Mouse (Mus musculus): ENCODE data around the gene Ppp1r32. TPM values are rescaled to one million over a fixed set of nuclear protein-coding genes. Genes with fewer than 3 reads are reported as not detected.

Gene Ppp1r32
- polyA plus RNA-seq (2015; fragmentation: Nextera tagmentation; extraction: Ambion mirVana): 2.4 and 2.7 TPM in 2 replicates

DNA sequence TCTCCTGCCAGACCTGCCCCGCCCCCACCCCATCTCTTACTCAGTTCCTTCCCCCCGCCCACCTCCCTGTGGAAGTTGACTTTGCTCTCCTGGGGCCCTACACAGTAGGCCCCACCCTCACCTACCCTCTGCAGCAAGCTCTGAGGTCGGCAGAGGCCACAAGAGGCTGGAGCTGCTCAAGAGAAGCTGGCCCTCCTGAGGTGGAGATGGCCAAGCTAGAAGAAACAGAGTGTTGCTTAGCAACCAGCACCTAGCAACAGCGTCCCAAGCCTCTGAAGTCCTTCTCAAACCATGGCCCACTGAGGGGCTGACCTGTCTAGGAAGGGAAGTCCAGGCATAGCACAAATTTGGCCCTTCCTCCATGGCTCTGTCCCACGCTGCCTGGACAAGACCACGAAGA, at the start of gene Ppp1r32:
TSS of gene Ppp1r32 (minus strand) at position 226 of the 400 bp plus-strand sequence.
- H3K4me2 ChIP-seq (ENCODE audit: low read length): no peak within 1 kb of the TSS; the same call in 1 of the 2 replicates
- no peak within 1 kb of the TSS for H3K9ac ChIP-seq (ENCODE audit: low read depth, low read length)
- no peak within 1 kb of the TSS for H3K4me3 ChIP-seq (ENCODE audit: low read length)
- 20% methylated on average over 6 of the region's 6 CpGs for WGBS
- no peaks in the 10 kb centered on the region for H3K27me3 ChIP-seq (replicated peaks; ENCODE audit: control insufficient read depth, insufficient read depth, low read length)
- no peaks in the 10 kb centered on the region for H3K9me3 ChIP-seq (ENCODE audit: control insufficient read depth, low read length)
- H3K27ac ChIP-seq (ENCODE audit: low read depth, low read length): no peak within 1 kb of the TSS
- H3K4me1 ChIP-seq (ENCODE audit: control insufficient read depth, insufficient read depth, low read depth, low read length): 0 out of 2 replicates have a peak, but pooled peaks cover 3% of the 10 kb centered on the region
- peak; percentile 79 for ATAC-seq
- no peaks in the 10 kb centered on the region for H3K36me3 ChIP-seq (ENCODE audit: control insufficient read depth, insufficient read depth, low read length)

DNA sequence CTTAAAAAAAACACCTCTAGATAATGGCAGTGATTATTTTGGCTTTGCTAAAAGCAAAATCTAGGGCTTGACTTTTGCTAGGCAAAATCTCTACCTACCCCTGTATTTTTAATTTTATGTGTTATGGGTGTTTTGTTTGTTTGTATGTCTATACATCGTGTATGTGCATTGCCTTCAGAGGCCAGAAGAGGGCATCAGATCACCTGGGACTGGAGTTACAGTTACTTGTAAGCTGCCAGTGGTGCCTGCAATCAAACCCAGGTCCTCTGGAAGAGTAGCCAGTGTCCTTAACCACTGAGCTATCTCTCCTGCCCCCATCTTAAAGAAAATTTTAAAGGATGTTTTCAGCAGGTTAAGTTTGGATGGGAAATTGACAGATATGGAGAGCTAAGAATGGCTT, 47.4 kb upstream of the Ppp1r32 start:
- H3K27me3 ChIP-seq (replicated peaks; ENCODE audit: control insufficient read depth, insufficient read depth, low read length): no peaks in the 10 kb centered on the region
- H3K4me2 ChIP-seq (ENCODE audit: low read length): no peak overlapping the region
- no peaks in the 10 kb centered on the region for H3K9me3 ChIP-seq (ENCODE audit: control insufficient read depth, low read length)
- H3K27ac ChIP-seq (ENCODE audit: low read depth, low read length): no peak overlapping the region
- WGBS: 100% methylated on average over 1 of the region's 1 CpGs
- H3K9ac ChIP-seq (ENCODE audit: low read depth, low read length): no peak overlapping the region
- no peak for ATAC-seq
- H3K4me3 ChIP-seq (ENCODE audit: low read length): no peak overlapping the region
- H3K4me1 ChIP-seq (ENCODE audit: control insufficient read depth, insufficient read depth, low read depth, low read length): peaks cover 17% of the 10 kb centered on the region
- peaks cover 21% of the 10 kb centered on the region for H3K36me3 ChIP-seq (ENCODE audit: control insufficient read depth, insufficient read depth, low read length)

DNA sequence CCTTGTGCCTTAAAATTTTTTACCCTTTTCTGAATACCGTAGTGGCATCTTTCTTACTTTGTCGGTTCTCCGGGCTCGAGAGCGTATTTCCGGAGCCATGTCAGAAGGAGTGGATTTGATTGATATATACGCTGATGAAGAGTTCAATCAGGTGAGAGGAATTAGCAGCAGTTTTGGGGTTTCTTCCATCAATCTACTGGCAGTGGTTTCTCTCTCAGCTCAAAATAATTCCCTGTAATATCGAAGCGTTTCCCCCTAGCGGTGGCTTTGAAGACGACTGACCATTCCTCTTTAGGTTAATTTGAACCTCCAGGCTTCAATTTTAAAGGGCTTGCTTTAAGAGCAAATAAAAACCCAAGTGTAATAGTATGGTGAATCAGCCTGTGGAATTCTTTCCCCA, 43.2 kb upstream of the Ppp1r32 start, which contains the start of gene Sdhaf2:
TSS of gene Sdhaf2 (minus strand) at position 233 of the 400 bp plus-strand sequence.
- peaks cover 23% of the 10 kb centered on the region for H3K4me1 ChIP-seq (ENCODE audit: control insufficient read depth, insufficient read depth, low read depth, low read length)
- H3K36me3 ChIP-seq (ENCODE audit: control insufficient read depth, insufficient read depth, low read length): peaks cover 3% of the 10 kb centered on the region; the same call in 1 of the 2 replicates
- H3K4me3 ChIP-seq (ENCODE audit: low read length): peak within 1 kb of the TSS; percentile 100
- H3K9me3 ChIP-seq (ENCODE audit: control insufficient read depth, low read length): no peaks in the 10 kb centered on the region
- 1% methylated on average over 11 of the region's 11 CpGs for WGBS
- peak within 1 kb of the TSS; percentile 98 for H3K27ac ChIP-seq (ENCODE audit: low read depth, low read length)
- peak within 1 kb of the TSS; percentile 74 for H3K4me2 ChIP-seq (ENCODE audit: low read length)
- ATAC-seq: peak; percentile 18
- H3K9ac ChIP-seq (ENCODE audit: low read depth, low read length): peak within 1 kb of the TSS; percentile 99
- no peaks in the 10 kb centered on the region for H3K27me3 ChIP-seq (replicated peaks; ENCODE audit: control insufficient read depth, insufficient read depth, low read length)

DNA sequence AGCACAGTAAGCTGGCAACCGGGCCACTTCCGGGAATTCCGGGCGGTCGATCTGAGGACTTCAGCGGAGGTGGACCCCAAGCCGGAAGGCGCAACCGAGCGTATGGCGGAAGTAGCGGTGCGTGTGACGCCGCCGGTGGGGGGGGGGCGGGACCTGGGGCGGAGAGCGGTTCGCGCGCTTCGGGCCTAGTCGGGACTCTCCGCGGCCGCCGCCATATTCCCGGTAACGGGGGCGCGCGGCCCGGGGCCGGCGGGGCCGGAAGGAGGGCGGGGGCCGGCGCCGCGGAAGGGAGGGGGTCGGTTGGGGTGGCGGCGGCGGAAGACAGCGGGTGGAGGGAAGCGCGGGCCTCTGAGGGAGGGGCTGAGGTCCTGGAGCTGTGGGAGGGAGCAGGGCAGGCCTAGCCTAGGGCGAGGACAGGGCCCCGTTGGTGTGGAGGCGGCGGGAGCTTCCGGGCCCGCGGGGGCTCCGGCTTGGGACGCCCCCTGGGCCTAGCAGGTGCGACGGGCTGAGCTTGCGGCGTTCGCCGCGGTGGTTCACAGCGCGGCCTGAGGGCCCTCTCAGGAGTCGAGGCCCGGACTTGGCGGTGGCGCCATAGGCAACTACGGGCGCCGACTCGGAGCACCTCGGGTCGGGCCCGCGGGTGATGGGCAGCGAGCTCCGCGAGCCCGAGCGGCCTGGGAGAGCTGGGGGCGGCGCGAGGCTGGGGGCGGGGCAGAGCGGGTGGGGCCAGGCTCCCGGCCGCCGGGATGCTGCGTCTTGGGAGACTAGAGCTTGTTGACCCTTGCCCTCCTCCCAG, 42.6 kb upstream of the Ppp1r32 start, which contains the start of gene Cpsf7:
TSS of gene Cpsf7 (plus strand) at position 161 of the 796 bp plus-strand sequence.
- peaks cover 23% of the 10 kb centered on the region for H3K4me1 ChIP-seq (ENCODE audit: control insufficient read depth, insufficient read depth, low read depth, low read length)
- peak within 1 kb of the TSS; percentile 74 for H3K4me2 ChIP-seq (ENCODE audit: low read length)
- no peaks in the 10 kb centered on the region for H3K27me3 ChIP-seq (replicated peaks; ENCODE audit: control insufficient read depth, insufficient read depth, low read length)
- H3K9ac ChIP-seq (ENCODE audit: low read depth, low read length): peak within 1 kb of the TSS; percentile 99
- under 1% methylated on average over 42 of the region's 93 CpGs for WGBS
- peak; percentile 94 for ATAC-seq
- H3K27ac ChIP-seq (ENCODE audit: low read depth, low read length): peak within 1 kb of the TSS; percentile 98
- no peaks in the 10 kb centered on the region for H3K9me3 ChIP-seq (ENCODE audit: control insufficient read depth, low read length)
- H3K4me3 ChIP-seq (ENCODE audit: low read length): peak within 1 kb of the TSS; percentile 100
- peaks cover 3% of the 10 kb centered on the region; the same call in 1 of the 2 replicates for H3K36me3 ChIP-seq (ENCODE audit: control insufficient read depth, insufficient read depth, low read length)

DNA sequence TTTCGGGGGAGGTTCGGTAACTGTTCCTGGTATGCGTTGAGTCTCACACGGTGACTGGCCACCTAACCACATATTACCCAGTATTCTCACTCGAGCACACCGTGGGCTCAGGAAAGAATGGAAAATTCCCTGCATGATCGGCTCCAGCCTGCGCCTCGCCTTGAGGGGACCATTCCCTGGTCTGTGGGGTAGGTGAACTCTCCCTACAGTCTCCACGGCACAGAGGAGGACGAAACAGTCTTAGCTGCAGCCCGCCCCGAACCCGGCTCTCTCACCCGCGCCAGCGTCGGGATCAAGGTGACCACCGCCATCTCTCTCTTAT, 42.0 kb upstream of the Ppp1r32 start:
- 2% methylated on average over 18 of the region's 19 CpGs for WGBS
- no peak for ATAC-seq
- peak overlapping the region; percentile 74 for H3K4me2 ChIP-seq (ENCODE audit: low read length)
- peak overlapping the region; percentile 100 for H3K4me3 ChIP-seq (ENCODE audit: low read length)
- H3K36me3 ChIP-seq (ENCODE audit: control insufficient read depth, insufficient read depth, low read length): peaks cover 3% of the 10 kb centered on the region; the same call in 1 of the 2 replicates
- H3K9ac ChIP-seq (ENCODE audit: low read depth, low read length): peak overlapping the region; percentile 99
- H3K27me3 ChIP-seq (replicated peaks; ENCODE audit: control insufficient read depth, insufficient read depth, low read length): no peaks in the 10 kb centered on the region
- H3K9me3 ChIP-seq (ENCODE audit: control insufficient read depth, low read length): no peaks in the 10 kb centered on the region
- H3K4me1 ChIP-seq (ENCODE audit: control insufficient read depth, insufficient read depth, low read depth, low read length): peaks cover 23% of the 10 kb centered on the region
- peak overlapping the region; percentile 98 for H3K27ac ChIP-seq (ENCODE audit: low read depth, low read length)

DNA sequence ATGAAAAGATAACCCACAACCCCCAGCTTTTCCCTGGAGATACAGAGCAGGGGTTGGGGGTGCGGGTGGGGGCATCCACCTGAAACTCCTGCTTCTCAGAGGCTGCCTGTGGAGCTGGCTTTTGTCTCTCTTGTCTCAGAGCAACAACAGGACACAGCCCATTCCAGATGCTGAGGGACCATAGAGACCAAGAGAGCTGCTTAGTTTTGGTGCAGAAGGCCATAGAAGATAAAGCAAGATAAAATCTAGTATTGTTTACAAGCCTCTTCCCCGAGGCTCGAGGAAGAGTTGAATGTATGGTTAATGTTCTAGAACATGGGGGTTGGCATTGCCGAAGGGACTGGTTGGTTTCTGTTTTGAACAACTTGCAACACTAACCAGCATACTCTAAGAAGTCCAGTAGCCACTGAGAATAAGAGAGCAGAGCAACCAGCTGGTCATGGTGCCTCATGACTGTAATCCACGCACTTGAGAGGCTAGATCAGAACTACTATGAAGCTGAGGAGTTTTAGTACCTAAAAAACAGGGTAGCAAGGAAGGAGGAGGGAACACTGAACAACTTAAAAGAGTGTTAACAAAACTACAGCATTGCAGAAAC, 40.9 kb upstream of the Ppp1r32 start:
- no peaks in the 10 kb centered on the region for H3K27me3 ChIP-seq (replicated peaks; ENCODE audit: control insufficient read depth, insufficient read depth, low read length)
- no peak overlapping the region for H3K9ac ChIP-seq (ENCODE audit: low read depth, low read length)
- 91% methylated on average over 5 of the region's 5 CpGs for WGBS
- ATAC-seq: no peak
- H3K4me2 ChIP-seq (ENCODE audit: low read length): no peak overlapping the region
- no peak overlapping the region for H3K4me3 ChIP-seq (ENCODE audit: low read length)
- no peaks in the 10 kb centered on the region for H3K9me3 ChIP-seq (ENCODE audit: control insufficient read depth, low read length)
- peaks cover 3% of the 10 kb centered on the region; the same call in 1 of the 2 replicates for H3K36me3 ChIP-seq (ENCODE audit: control insufficient read depth, insufficient read depth, low read length)
- H3K27ac ChIP-seq (ENCODE audit: low read depth, low read length): no peak overlapping the region
- H3K4me1 ChIP-seq (ENCODE audit: control insufficient read depth, insufficient read depth, low read depth, low read length): peaks cover 23% of the 10 kb centered on the region

DNA sequence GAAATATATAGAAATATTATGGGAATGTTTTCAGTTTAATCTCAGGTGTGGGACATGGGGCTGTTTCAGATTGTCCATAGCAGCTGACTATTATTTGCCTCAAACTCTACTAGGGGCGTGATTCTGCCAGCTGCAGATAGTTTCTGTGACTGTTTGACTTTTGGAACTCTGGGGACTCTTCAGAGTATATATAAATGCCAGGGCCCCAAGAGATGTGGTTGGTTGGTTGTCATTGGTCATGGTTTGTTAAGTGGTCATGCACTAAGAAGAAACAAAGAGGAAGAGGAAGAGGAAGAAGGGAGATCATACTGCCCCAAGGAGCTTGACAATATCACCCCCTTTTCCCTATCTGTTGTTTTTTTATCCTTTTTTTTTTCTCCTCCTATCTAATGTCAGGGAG, 39.2 kb upstream of the Ppp1r32 start:
- H3K36me3 ChIP-seq (ENCODE audit: control insufficient read depth, insufficient read depth, low read length): 0 out of 2 replicates have a peak, but pooled peaks cover under 1% of the 10 kb centered on the region
- H3K27ac ChIP-seq (ENCODE audit: low read depth, low read length): no peak overlapping the region
- H3K27me3 ChIP-seq (replicated peaks; ENCODE audit: control insufficient read depth, insufficient read depth, low read length): no peaks in the 10 kb centered on the region
- no peak overlapping the region for H3K9ac ChIP-seq (ENCODE audit: low read depth, low read length)
- ATAC-seq: no peak
- no peaks in the 10 kb centered on the region for H3K9me3 ChIP-seq (ENCODE audit: control insufficient read depth, low read length)
- WGBS: 85% methylated on average over 1 of the region's 1 CpGs
- no peak overlapping the region for H3K4me2 ChIP-seq (ENCODE audit: low read length)
- peaks cover 14% of the 10 kb centered on the region for H3K4me1 ChIP-seq (ENCODE audit: control insufficient read depth, insufficient read depth, low read depth, low read length)
- H3K4me3 ChIP-seq (ENCODE audit: low read length): no peak overlapping the region

DNA sequence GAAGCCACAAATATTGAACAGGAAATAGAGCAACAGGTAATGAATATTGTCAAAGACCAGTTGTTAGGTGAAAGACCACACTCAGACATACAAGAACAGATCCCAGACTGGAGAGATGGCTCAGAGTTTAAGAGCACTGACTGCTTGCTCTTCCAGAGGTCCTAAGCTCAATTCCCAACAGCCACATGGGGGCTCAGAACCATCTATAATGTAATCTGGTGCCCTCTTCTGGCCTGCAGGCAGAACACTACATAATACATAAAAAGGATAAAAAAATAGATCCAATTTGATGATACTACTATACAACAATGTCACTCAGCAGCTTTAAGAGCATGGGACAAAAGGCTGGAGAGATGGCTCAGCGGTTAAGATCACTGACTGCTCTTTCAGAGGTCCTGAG, 37.6 kb upstream of the Ppp1r32 start:
- Histone ChIP-seq H3K4me1 (ENCODE audit: control insufficient read depth, insufficient read depth, low read depth, low read length) (peaks cover 5% of the 10 kb centered on the region; the same call in 1 of the 2 replicates), H3K36me3 (ENCODE audit: control insufficient read depth, insufficient read depth, low read length) (peaks cover 9% of the 10 kb centered on the region), H3K27ac (ENCODE audit: low read depth, low read length) (no peak overlapping the region), H3K9me3 (ENCODE audit: control insufficient read depth, low read length) (no peaks in the 10 kb centered on the region), H3K4me2 (ENCODE audit: low read length) (no peak overlapping the region), H3K27me3 (replicated peaks; ENCODE audit: control insufficient read depth, insufficient read depth, low read length) (no peaks in the 10 kb centered on the region), H3K4me3 (ENCODE audit: low read length) (no peak overlapping the region), H3K9ac (ENCODE audit: low read depth, low read length) (no peak overlapping the region)
- 56% methylated on average over 1 of the region's 1 CpGs for WGBS
- ATAC-seq: no peak

DNA sequence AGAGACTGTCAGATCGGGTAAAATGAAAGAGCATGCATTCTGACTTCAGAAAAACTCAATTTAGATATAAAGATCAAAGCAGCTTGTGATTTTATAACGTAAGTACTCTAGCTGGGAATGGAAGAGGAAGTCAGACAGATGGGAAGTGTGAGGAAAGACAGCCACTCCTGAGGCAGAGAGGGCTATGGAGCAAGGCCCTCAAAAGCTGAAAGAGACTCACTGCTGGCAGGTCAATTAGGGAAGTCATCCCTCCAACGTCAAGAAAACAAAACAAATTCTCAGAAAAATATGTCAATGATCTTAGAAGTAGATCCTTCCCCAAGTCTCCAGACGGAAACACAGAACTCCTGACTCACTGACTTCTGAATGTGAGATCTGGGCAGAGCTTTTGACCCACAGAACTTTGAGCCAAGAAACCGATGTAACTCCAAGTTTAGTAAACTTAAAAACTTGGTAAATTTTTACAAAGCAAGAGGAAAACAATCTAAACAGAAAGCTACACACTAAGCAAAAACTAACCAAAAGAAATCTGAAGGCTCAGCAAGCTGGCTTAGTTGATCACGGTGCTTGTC, 28.1 kb upstream of the Ppp1r32 start:
- no peak overlapping the region for H3K27ac ChIP-seq (ENCODE audit: low read depth, low read length)
- H3K4me2 ChIP-seq (ENCODE audit: low read length): no peak overlapping the region
- H3K9ac ChIP-seq (ENCODE audit: low read depth, low read length): no peak overlapping the region
- no peak overlapping the region for H3K4me3 ChIP-seq (ENCODE audit: low read length)
- WGBS: 77% methylated on average over 6 of the region's 6 CpGs
- no peaks in the 10 kb centered on the region for H3K9me3 ChIP-seq (ENCODE audit: control insufficient read depth, low read length)
- no peaks in the 10 kb centered on the region for H3K27me3 ChIP-seq (replicated peaks; ENCODE audit: control insufficient read depth, insufficient read depth, low read length)
- peaks cover 16% of the 10 kb centered on the region for H3K36me3 ChIP-seq (ENCODE audit: control insufficient read depth, insufficient read depth, low read length)
- ATAC-seq: no peak
- no peaks in the 10 kb centered on the region for H3K4me1 ChIP-seq (ENCODE audit: control insufficient read depth, insufficient read depth, low read depth, low read length)

Measured in hindbrain, embryonic 16.5 days (tissue).